Mouse (Mus musculus): ENCODE measurements at regions not wholly inside any gene's neighbourhood (a gene's known extent, or its start where the extent isn't known, plus 50 kb on each side); places are given as distances from the start of the nearest gene placed in this dataset.

DNA sequence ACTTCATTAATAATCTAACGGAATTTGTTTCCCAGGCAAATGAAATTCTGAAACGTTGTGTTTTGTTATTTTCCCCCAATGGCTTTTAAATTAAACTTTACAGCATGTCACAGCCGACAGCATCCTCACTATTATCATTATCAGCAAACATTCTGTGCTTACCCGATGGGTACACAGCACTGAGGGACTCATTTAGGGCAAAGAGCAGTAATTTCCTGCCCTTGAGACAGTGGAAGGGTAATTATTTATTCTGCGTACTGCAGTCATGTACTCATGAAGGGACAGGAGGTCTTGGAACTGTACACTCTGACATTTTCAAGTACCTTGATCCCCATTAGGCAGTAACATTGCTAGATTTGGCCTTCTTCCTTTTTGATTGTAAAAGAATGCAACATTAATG, 235.5 kb upstream of the Fam3c start:
- TF ChIP-seq CTCF (IDR thresholded peaks at IDR 0.05), result no peak
- no peak for TF ChIP-seq POLR2A (IDR thresholded peaks at IDR 0.05; ENCODE audit: insufficient read depth, low read depth, low read length)

All from heart, adult 2 months (tissue).